Mouse (Mus musculus) small intestine, adult 2 months (tissue): ENCODE results near the gene Gnptab. TPM values are rescaled to one million over a fixed set of nuclear protein-coding genes. Genes with fewer than 3 reads are reported as not detected.

Source experiments
- H3K27ac ChIP-seq: fragments of 200-500 bp; 2 replicates; pipeline ENCODE4 v1.5.1; 2012; ENCODE audit warnings: low read depth, low read length, control low read depth, inconsistent platforms; ENCODE audit not compliant: insufficient read depth
- H3K27me3 ChIP-seq: fragments of 200-500 bp; 2 replicates; pipeline ENCODE4 v1.6.1; 2012; ENCODE audit warnings: mild to moderate bottlenecking, moderate library complexity, low read length, inconsistent platforms; ENCODE audit not compliant: control insufficient read depth, insufficient read depth
- H3K36me3 ChIP-seq: fragments of 200-500 bp; 2 replicates; pipeline ENCODE4 v1.6.1; 2012; ENCODE audit warnings: mild to moderate bottlenecking, low read length, control low read depth, inconsistent platforms; ENCODE audit not compliant: control insufficient read depth, insufficient read depth
- H3K4me1 ChIP-seq: fragments of 200-500 bp; 2 replicates; pipeline ENCODE4 v1.6.1; 2012; ENCODE audit warnings: low read length, inconsistent platforms, mixed read lengths; ENCODE audit not compliant: control insufficient read depth, insufficient read depth, insufficient read length
- H3K4me3 ChIP-seq: fragments of 200-500 bp; 2 replicates; pipeline ENCODE4 v1.5.1; 2012; ENCODE audit warnings: low read depth, mild to moderate bottlenecking, control low read depth, inconsistent platforms, low read length, moderate library complexity
- CTCF ChIP-seq: fragments of 200-500 bp; IDR thresholded peaks from 2 replicates; pipeline ENCODE4 v1.5.1; 2012; ENCODE audit warnings: low read depth, mild to moderate bottlenecking, control low read depth, inconsistent platforms, low read length, moderate library complexity, mixed read lengths; ENCODE audit not compliant: insufficient replicate concordance, insufficient read length; ENCODE audit errors: extremely low read depth
- POLR2A ChIP-seq: fragments of 200-500 bp; IDR thresholded peaks from 2 replicates; pipeline ENCODE4 v1.6.1; 2012; ENCODE audit warnings: low read depth, mild to moderate bottlenecking, control low read depth, inconsistent platforms, low read length, moderate library complexity
- WGBS: fragments of 180-500 bp; shearing (Covaris S2); methylation state at CpG from one replicate; pipeline ENCODE4 v1.1.7; 2018; 5-methylcytosine and 5-hydroxymethylcytosine counted together
- polyA plus RNA-seq: library from polyadenylated mRNA; depleted of rRNA; stranded (reverse); fragments of >200 nt; gene quantifications from 2 replicates; pipeline ENCODE4 v1.2.3, GENCODE M21; 2012; rRNA removed

Gnptab gene
- polyA plus RNA-seq, 1 experiment: 6.1 TPM

GRCm38 (mm10) chr10:88494959-88495587, 116.1 kb downstream of the Gnptab start:
- peaks cover 4% of the 10 kb centered on the region for H3K36me3 ChIP-seq
- no peak overlapping the region for H3K27ac ChIP-seq
- TF ChIP-seq CTCF (no peak), POLR2A (no peak)
- H3K27me3 ChIP-seq: no peaks in the 10 kb centered on the region
- no peak overlapping the region for H3K4me3 ChIP-seq
- WGBS: 30% methylated on average over 4 of the region's 4 CpGs
- H3K4me1 ChIP-seq: peaks cover 14% of the 10 kb centered on the region; the same call in 1 of the 2 replicates

Other genes with a start within 250 kb of the Gnptab start
- gene Parpbp, start 232.2 kb upstream of the Gnptab start, polyA plus RNA-seq: 0.27 and 0.42 TPM in 2 replicates
- 0.69 and 1.5 TPM in 2 replicates for gene Nup37, start 232.1 kb upstream of the Gnptab start, polyA plus RNA-seq
- 6.6 and 9.4 TPM in 2 replicates for gene Washc3, start 178.0 kb upstream of the Gnptab start, polyA plus RNA-seq
- gene Dram1, start 52 bp upstream of the Gnptab start, polyA plus RNA-seq: 3.6 and 4.6 TPM in 2 replicates
- gene Sycp3, start 80.4 kb downstream of the Gnptab start, polyA plus RNA-seq: not detected in 2 replicates
- 90.5 and 98.9 TPM in 2 replicates for gene Chpt1, start 124.9 kb downstream of the Gnptab start, polyA plus RNA-seq
- gene Mybpc1, start 226.0 kb downstream of the Gnptab start, polyA plus RNA-seq: 0.17 TPM in 1 of 2 replicates, not detected in the other